Mouse (Mus musculus): ENCODE measurements around the gene Amh. TPM values are rescaled to one million over a fixed set of nuclear protein-coding genes. Genes with fewer than 3 reads are reported as not detected.
A peak's percentile ranks its signal among the peaks of the same experiment; 100 is the strongest.

The Amh gene
- polyA plus RNA-seq, 1 experiment from 2014 or later: not detected

DNA sequence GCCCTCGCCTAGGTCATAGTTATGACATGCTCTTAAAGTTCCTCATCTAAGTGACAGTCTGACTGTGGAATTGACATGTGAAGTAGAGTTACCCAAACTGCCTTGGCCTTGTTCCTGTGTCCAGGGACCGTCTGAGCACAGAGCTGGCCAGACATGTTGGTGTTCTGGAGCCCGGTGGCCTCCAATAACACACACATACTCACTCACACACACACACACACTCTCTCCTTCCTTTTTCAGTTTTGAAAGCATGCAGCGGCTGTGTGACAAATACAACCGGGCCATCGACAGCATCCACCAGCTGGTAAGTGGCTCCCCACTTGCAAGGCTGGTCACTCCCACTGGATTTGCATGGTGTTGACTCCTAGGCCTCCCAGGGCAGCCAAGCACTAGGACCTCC, 36.7 kb upstream of the Amh start:
- no peak for ATAC-seq
- Histone ChIP-seq H3K9me3 (no peaks in the 10 kb centered on the region), H3K27ac (no peak overlapping the region), H3K36me3 (peaks cover 56% of the 10 kb centered on the region), H3K4me1 (replicated peaks) (peaks cover 5% of the 10 kb centered on the region; the same call in 1 of the 2 replicates), H3K4me2 (replicated peaks) (no peak overlapping the region), H3K9ac (no peak overlapping the region), H3K27me3 (replicated peaks) (no peaks in the 10 kb centered on the region), H3K4me3 (replicated peaks) (no peak overlapping the region)
- 91% methylated on average over 6 of the region's 6 CpGs for WGBS

DNA sequence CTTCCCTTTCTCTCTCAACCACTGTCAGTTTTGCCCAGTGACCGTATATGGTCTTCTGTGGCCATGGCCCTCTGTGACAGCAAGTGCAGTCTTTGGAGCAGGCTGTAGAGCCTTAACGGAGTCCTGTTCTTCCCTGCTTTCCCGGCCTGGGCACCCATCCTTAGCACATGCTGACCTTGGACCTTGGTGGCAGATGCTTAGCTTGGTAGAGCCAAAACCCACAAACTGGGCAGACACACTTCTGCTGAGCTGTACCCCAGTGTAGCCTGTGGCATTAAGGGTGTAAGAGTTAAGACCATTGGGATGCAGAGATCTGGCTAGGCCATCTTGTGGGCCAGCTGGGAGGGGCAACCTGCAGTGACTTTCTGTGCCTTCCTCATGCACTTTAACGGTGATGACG, 31.2 kb upstream of the Amh start:
- Histone ChIP-seq H3K27me3 (replicated peaks) (no peaks in the 10 kb centered on the region), H3K4me2 (replicated peaks) (no peak overlapping the region), H3K27ac (peak overlapping the region; percentile 55; the same call in 1 of the 2 replicates), H3K9ac (no peak overlapping the region), H3K9me3 (no peaks in the 10 kb centered on the region), H3K4me3 (replicated peaks) (no peak overlapping the region), H3K4me1 (replicated peaks) (peaks cover 8% of the 10 kb centered on the region; the same call in 1 of the 2 replicates), H3K36me3 (peaks cover 76% of the 10 kb centered on the region)
- ATAC-seq: no peak
- WGBS: 82% methylated on average over 5 of the region's 5 CpGs

DNA sequence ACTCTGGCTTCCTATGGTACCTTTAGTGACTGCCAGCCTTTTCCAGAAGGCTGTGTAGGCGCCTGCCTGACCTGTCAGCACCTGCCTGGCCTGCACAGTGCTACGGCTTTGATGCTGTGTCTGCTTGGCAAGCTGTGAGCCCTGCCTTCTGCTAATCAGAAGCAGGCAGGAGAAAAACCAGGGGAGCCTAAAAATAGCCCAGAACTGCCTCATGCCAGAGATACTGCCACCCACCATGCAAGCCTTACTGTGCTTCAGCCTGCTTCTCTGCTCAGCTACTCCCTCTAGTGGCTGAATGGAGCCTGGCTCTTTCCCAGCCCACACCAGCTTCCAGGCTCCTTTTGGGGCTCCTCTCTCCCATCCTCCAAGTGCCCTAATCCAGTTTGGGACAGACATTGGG, 30.5 kb upstream of the Amh start:
- WGBS: 50% methylated on average over 2 of the region's 2 CpGs
- Histone ChIP-seq H3K36me3 (peaks cover 80% of the 10 kb centered on the region), H3K4me3 (replicated peaks) (no peak overlapping the region), H3K27ac (no peak overlapping the region), H3K9me3 (no peaks in the 10 kb centered on the region), H3K4me2 (replicated peaks) (no peak overlapping the region), H3K9ac (no peak overlapping the region), H3K4me1 (replicated peaks) (peaks cover 8% of the 10 kb centered on the region; the same call in 1 of the 2 replicates), H3K27me3 (replicated peaks) (no peaks in the 10 kb centered on the region)
- ATAC-seq: peak; percentile 79

DNA sequence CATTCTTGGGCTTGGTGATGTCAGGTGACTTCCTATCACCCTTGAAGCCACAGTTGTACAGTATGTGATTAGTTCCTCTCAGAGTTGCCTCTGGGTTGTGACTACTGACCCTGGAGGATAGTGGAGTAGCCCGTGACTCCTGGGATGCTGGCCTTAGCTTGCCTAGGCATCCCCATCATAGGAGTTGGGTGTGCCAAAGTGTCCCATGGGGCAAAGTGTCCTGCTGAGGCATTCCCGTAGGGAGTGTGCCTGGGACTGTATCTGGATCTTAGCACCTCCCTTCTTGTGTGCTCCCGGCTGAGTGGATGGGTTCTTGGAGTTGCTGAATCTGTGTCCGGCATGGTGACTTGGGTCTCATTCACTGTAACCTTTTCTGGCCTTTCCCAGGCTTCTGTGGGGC, 30.1 kb upstream of the Amh start:
- Histone ChIP-seq H3K4me2 (replicated peaks) (no peak overlapping the region), H3K4me3 (replicated peaks) (no peak overlapping the region), H3K36me3 (peaks cover 80% of the 10 kb centered on the region), H3K9me3 (no peaks in the 10 kb centered on the region), H3K9ac (no peak overlapping the region), H3K4me1 (replicated peaks) (peaks cover 8% of the 10 kb centered on the region; the same call in 1 of the 2 replicates), H3K27ac (no peak overlapping the region), H3K27me3 (replicated peaks) (no peaks in the 10 kb centered on the region)
- 86% methylated on average over 4 of the region's 4 CpGs for WGBS
- ATAC-seq: no peak

DNA sequence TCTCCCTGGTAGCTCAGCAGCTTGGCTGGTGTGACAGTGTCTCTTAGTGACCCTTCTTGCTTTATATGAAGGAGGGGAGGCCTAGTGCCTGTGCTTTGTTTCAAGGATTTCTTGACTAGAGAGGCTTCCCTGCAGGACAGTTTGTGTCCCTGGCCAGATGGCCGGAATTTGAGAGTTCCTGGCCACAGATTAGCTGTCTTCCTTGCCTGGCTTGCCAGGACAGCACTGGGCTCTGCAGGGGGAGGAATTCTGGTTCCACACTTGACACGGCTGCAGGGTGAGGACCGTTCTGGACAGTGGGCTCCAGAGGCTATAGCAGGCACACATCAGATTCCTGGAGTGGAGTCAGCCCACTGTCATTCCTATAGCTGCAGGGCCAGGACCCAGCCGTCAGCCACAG, 29.3 kb upstream of the Amh start:
- no peak for ATAC-seq
- H3K4me1 ChIP-seq (replicated peaks): peaks cover 8% of the 10 kb centered on the region; the same call in 1 of the 2 replicates
- no peaks in the 10 kb centered on the region for H3K9me3 ChIP-seq
- WGBS: 92% methylated on average over 4 of the region's 4 CpGs
- H3K9ac ChIP-seq: no peak overlapping the region
- peaks cover 75% of the 10 kb centered on the region for H3K36me3 ChIP-seq
- H3K4me3 ChIP-seq (replicated peaks): no peak overlapping the region
- H3K4me2 ChIP-seq (replicated peaks): no peak overlapping the region
- no peak overlapping the region for H3K27ac ChIP-seq
- H3K27me3 ChIP-seq (replicated peaks): no peaks in the 10 kb centered on the region

DNA sequence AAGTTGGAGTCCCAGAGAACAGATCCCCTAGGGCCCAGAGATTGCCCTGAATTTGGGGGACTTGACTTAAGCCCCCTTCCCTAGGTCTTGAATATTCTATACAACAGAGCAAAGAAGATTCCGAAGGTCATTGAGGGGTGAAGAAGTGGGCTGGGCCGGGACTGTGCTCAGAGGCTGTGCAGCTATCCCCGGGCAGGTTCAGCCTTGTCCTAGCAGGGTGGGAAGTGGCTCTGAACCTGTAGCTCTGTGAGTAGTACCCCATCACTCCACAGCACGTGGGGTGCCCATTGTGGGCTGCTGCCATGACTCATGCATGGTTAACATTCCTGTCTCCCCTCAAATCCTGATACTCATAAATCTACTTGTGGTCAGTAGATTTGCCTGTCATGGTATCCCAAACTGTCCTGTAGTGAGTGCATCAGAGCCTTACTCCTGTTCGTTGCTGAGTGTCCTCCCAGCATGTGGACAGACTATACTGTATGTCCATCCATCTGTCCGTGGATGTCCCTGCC, 28.6 kb upstream of the Amh start:
- Histone ChIP-seq H3K9ac (no peak overlapping the region), H3K4me2 (replicated peaks) (no peak overlapping the region), H3K27me3 (replicated peaks) (no peaks in the 10 kb centered on the region), H3K4me1 (replicated peaks) (peaks cover 8% of the 10 kb centered on the region; the same call in 1 of the 2 replicates), H3K9me3 (no peaks in the 10 kb centered on the region), H3K4me3 (replicated peaks) (no peak overlapping the region), H3K36me3 (peaks cover 68% of the 10 kb centered on the region), H3K27ac (no peak overlapping the region)
- 87% methylated on average over 6 of the region's 6 CpGs for WGBS
- no peak for ATAC-seq

DNA sequence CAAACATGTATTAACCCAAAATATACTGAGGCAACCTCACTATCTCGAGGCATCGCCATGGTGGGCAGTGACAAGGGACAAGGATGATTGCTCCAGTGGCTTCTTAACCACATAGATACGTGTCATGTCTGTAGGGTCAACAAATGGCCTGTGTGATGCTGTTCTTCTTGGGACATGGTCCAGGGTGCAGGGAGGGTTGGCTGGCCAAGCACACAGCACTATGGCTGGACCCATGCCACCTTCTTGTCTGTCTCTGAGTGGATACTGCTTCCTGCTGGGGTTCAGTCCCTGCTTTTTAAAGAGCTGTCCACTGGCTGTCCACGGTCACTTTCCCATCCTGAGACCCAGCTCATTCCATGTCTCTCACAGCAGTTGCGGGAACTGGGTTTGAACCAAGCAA, 27.9 kb upstream of the Amh start:
- Histone ChIP-seq H3K4me1 (replicated peaks) (peaks cover 8% of the 10 kb centered on the region; the same call in 1 of the 2 replicates), H3K27ac (no peak overlapping the region), H3K9ac (no peak overlapping the region), H3K9me3 (no peaks in the 10 kb centered on the region), H3K36me3 (peaks cover 62% of the 10 kb centered on the region), H3K4me3 (replicated peaks) (no peak overlapping the region), H3K4me2 (replicated peaks) (no peak overlapping the region), H3K27me3 (replicated peaks) (no peaks in the 10 kb centered on the region)
- no peak for ATAC-seq
- 95% methylated on average over 5 of the region's 5 CpGs for WGBS

DNA sequence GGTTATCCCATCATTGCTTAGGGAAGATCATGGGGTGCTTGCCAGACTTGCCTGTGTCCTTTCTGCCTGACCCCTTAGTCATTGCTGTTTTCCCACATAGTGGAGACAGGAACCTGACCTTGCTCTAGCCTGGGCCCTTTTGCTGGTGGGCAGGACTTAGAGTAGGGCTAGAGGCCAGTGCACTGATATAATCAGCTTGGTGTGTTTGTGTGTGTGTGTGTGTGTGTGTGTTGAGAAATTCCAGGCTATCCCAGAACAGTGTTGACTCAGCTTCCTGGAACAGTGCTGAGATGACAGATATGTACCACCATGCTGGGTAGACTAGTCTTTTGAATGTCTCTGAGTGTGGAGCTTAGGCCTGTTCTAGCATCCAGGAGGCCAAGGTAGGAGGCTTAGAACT, 25.5 kb upstream of the Amh start:
- Histone ChIP-seq H3K4me2 (replicated peaks) (no peak overlapping the region), H3K36me3 (peaks cover 66% of the 10 kb centered on the region), H3K27me3 (replicated peaks) (no peaks in the 10 kb centered on the region), H3K4me1 (replicated peaks) (no peaks in the 10 kb centered on the region), H3K27ac (no peak overlapping the region), H3K4me3 (replicated peaks) (no peak overlapping the region), H3K9me3 (no peaks in the 10 kb centered on the region), H3K9ac (no peak overlapping the region)
- ATAC-seq: no peak

DNA sequence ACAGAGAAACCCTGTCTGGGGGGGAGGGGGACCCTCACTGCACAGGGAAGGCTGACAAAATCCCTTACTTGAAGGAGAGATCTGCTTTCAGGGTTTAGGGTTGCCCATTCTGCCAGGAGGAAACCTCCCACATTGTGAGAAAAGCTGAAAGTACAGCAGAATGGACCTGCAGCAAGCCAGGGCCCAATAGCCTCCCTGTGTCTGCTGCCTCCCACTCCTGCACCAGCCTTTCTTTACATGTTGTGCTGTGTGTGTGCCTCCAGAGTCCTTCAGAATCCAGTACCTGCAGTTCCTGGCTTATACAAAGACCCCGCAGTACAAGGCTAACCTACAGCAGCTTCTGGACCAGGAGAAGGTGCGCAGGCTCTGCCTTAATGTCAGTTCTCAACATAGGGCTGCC, 20.7 kb upstream of the Amh start:
- Histone ChIP-seq H3K4me3 (replicated peaks) (no peak overlapping the region), H3K4me1 (replicated peaks) (no peaks in the 10 kb centered on the region), H3K27me3 (replicated peaks) (no peaks in the 10 kb centered on the region), H3K27ac (no peak overlapping the region), H3K36me3 (peaks cover 64% of the 10 kb centered on the region), H3K4me2 (replicated peaks) (no peak overlapping the region), H3K9me3 (no peaks in the 10 kb centered on the region), H3K9ac (no peak overlapping the region)
- 99% methylated on average over 2 of the region's 2 CpGs for WGBS
- no peak for ATAC-seq

DNA sequence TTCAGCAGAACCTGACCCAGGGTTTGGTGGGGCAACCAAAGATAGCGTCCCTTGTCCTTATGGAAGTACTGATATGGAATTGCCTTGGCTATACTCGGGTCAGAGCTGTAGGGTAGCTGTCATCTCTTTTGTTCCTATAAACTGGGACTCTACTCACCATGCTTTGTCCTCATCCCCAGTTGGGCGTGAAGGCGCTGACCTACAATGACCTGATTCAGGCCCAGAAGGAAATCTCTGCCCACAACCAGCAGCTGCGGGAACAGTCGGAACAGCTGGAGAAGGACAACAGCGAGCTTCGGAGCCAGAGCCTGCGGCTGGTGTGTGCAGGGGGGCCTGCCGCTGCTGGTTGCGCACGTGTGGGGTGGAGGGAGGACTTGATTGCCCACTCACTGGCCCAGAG, 20.2 kb upstream of the Amh start:
- Histone ChIP-seq H3K36me3 (peaks cover 62% of the 10 kb centered on the region), H3K4me3 (replicated peaks) (no peak overlapping the region), H3K4me1 (replicated peaks) (no peaks in the 10 kb centered on the region), H3K27ac (no peak overlapping the region), H3K9ac (no peak overlapping the region), H3K9me3 (no peaks in the 10 kb centered on the region), H3K27me3 (replicated peaks) (no peaks in the 10 kb centered on the region), H3K4me2 (replicated peaks) (no peak overlapping the region)
- ATAC-seq: no peak
- 88% methylated on average over 12 of the region's 12 CpGs for WGBS

DNA sequence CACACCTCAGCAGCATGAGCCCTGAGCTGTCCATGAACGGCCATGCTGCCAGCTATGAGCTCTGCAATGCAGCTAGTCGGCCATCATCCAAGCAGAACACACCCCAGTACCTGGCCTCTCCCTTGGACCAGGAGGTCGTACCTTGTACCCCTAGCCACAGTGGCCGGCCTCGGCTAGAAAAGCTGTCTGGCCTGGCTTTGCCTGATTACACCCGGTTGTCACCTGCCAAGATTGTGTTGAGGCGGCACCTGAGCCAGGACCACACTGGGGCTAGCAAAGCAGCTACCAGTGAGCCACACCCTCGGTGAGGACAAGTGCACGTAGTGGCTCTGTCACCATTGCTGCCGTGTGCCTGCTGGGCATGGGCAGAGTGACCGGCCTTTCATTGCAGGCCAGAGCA, 19.1 kb upstream of the Amh start:
- no peak overlapping the region for H3K9ac ChIP-seq

DNA sequence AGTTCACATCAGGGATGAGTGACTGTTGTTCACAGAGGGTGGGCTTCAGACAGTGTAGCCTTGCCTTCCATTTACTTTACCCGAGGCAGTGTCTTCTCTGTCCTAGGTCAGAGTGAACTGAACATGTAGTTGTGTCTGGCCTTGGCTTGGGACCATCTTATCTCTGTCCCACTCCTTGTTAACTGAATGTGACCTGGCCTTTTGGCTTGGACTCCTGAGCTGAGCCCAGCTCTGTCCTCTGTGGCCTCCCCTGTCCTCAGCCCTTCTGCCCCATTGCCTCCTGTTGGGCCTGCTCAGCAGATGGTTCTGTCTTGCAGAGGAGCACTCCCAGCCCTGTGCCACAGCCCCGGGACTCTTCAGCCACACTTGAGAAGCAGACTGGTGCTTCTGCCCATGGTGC, 17.5 kb upstream of the Amh start:
- 80% methylated on average over 2 of the region's 2 CpGs for WGBS
- Histone ChIP-seq H3K36me3 (peaks cover 85% of the 10 kb centered on the region), H3K4me1 (replicated peaks) (0 out of 2 replicates have a peak, but pooled peaks cover 7% of the 10 kb centered on the region), H3K27ac (no peak overlapping the region), H3K27me3 (replicated peaks) (no peaks in the 10 kb centered on the region), H3K4me2 (replicated peaks) (no peak overlapping the region), H3K9ac (no peak overlapping the region), H3K4me3 (replicated peaks) (no peak overlapping the region), H3K9me3 (no peaks in the 10 kb centered on the region)
- ATAC-seq: no peak

More for the DNA sequence above, 19.1 kb upstream of the Amh start:
- no peak overlapping the region for H3K4me3 ChIP-seq (replicated peaks)
- WGBS: 94% methylated on average over 11 of the region's 11 CpGs
- H3K4me2 ChIP-seq (replicated peaks): no peak overlapping the region
- no peaks in the 10 kb centered on the region for H3K27me3 ChIP-seq (replicated peaks)
- H3K36me3 ChIP-seq: peaks cover 70% of the 10 kb centered on the region
- ATAC-seq: no peak
- H3K9me3 ChIP-seq: no peaks in the 10 kb centered on the region
- no peaks in the 10 kb centered on the region for H3K4me1 ChIP-seq (replicated peaks)
- H3K27ac ChIP-seq: no peak overlapping the region

DNA sequence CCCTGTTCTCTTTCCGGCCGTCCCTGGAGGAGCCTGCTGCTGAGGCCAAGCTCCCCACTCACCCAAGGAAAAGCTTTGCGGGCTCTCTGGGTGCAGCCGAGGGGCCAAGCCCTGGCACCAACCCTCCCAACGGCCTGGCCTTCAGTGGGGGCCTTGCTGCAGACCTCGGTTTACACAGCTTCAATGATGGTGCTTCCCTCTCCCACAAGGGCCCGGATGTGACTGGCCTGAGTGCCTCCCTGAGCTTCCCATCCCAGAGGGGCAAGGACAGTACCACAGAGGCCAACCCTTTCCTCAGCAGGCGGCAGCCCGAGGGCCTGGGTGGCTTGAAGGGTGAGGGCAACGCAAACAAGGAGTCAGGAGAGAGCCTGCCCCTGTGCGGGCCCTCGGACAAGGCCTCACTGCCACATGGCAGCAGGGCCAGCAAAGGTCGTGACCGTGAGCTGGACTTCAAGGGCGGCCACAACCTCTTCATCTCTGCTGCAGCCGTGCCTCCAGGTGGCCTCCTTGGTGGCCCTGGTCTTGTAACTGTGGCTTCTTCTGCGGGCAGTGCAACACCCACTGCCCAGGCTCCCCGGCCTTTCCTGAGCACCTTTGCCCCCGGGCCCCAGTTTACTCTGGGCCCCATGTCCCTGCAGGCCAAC, 14.2 kb upstream of the Amh start:
- 87% methylated on average over 19 of the region's 19 CpGs for WGBS
- ATAC-seq: no peak; the same call in 1 of the 2 replicates
- Histone ChIP-seq H3K27me3 (replicated peaks) (no peaks in the 10 kb centered on the region), H3K36me3 (peaks cover 77% of the 10 kb centered on the region), H3K4me3 (replicated peaks) (no peak overlapping the region), H3K4me2 (replicated peaks) (no peak overlapping the region), H3K9ac (no peak overlapping the region), H3K27ac (no peak overlapping the region), H3K9me3 (no peaks in the 10 kb centered on the region), H3K4me1 (replicated peaks) (peaks cover 12% of the 10 kb centered on the region; the same call in 1 of the 2 replicates)

Data from intestine, embryonic 15.5 days (tissue).